Mouse (Mus musculus): Measurements from ENCODE around the gene Zfp710.
A peak's percentile ranks its signal among the peaks of the same experiment; 100 is the strongest.
"Not testable (repeated sequence)": the region's sequence is repeated elsewhere in the genome, so short reads cannot be mapped to it uniquely, and the experiment has no call there.

Gene Zfp710

GRCm38 (mm10) chr7:80024521-80025390 is at the start of gene Zfp710:
TSS of gene Zfp710 (plus strand) at chr7:80024814.
- DNase-seq = peak; percentile 93

- DNase-seq = no peak
Observed at GRCm38 (mm10) chr7:79975316-79975715, 49.3 kb upstream of the Zfp710 start.

- DNase-seq = no peak
Observed at GRCm38 (mm10) chr7:79986717-79987116, 37.9 kb upstream of the Zfp710 start.

GRCm38 (mm10) chr7:79987745-79988144 is 36.9 kb upstream of the Zfp710 start:
- DNase-seq = no peak

- DNase-seq = not testable (repeated sequence)
Observed at GRCm38 (mm10) chr7:79988466-79988865, 36.1 kb upstream of the Zfp710 start.

- DNase-seq = peak; percentile 78
Observed at GRCm38 (mm10) chr7:79994476-79994875, 30.1 kb upstream of the Zfp710 start.

- no peak for DNase-seq
Observed at GRCm38 (mm10) chr7:79997761-79998160, 26.9 kb upstream of the Zfp710 start.

- no peak for DNase-seq
Observed at GRCm38 (mm10) chr7:80002353-80003055, 22.1 kb upstream of the Zfp710 start.

GRCm38 (mm10) chr7:80004776-80005554 is 19.6 kb upstream of the Zfp710 start:
- DNase-seq = peak; percentile 22

GRCm38 (mm10) chr7:80010680-80011079 is 13.9 kb upstream of the Zfp710 start:
- DNase-seq = no peak

- peak; percentile 73 for DNase-seq
Observed at GRCm38 (mm10) chr7:80011470-80011869, 13.1 kb upstream of the Zfp710 start.

- DNase-seq = peak; percentile 64
Observed at GRCm38 (mm10) chr7:80013884-80014550, 10.6 kb upstream of the Zfp710 start.

- no peak for DNase-seq
Observed at GRCm38 (mm10) chr7:80014826-80015755, 9.5 kb upstream of the Zfp710 start.

GRCm38 (mm10) chr7:80018506-80019452 is 5.8 kb upstream of the Zfp710 start:
- no peak for DNase-seq

- DNase-seq = peak; percentile 55
Observed at GRCm38 (mm10) chr7:80023621-80024435, 786 bp upstream of the Zfp710 start.

GRCm38 (mm10) chr7:80025391-80026117 is 940 bp downstream of the Zfp710 start:
- DNase-seq = no peak

GRCm38 (mm10) chr7:80026118-80026989 is 1.7 kb downstream of the Zfp710 start:
- DNase-seq = peak; percentile 73
